Mouse (Mus musculus) C2C12 (cell line): ENCODE results near the gene Gpr35. TPM values are rescaled to one million over a fixed set of nuclear protein-coding genes. Genes with fewer than 3 reads are reported as not detected.

Source experiments
- H3K27me3 ChIP-seq: one replicate; pipeline ENCODE4 v1.6.1; 2011; ENCODE audit not compliant: control insufficient read depth, insufficient read depth, insufficient read length
- H3K36me3 ChIP-seq: one replicate; pipeline ENCODE4 v1.6.1; 2011; ENCODE audit not compliant: control insufficient read depth, insufficient read depth
- H3K4me3 ChIP-seq: one replicate; pipeline ENCODE4 v1.5.1; 2011; ENCODE audit warnings: mild to moderate bottlenecking, control low read depth; ENCODE audit not compliant: poor library complexity, insufficient read depth, severe bottlenecking
- H3K79me2 ChIP-seq: one replicate; pipeline ENCODE4 v1.6.1; 2011; ENCODE audit not compliant: control insufficient read depth, insufficient read depth
- H3K79me3 ChIP-seq: one replicate; pipeline ENCODE4 v1.6.1; 2011; ENCODE audit warnings: low read depth, control low read depth
- H3ac ChIP-seq: one replicate; pipeline ENCODE3; 2011; ENCODE audit warnings: low read depth; ENCODE audit not compliant: control insufficient read depth, insufficient read length
- CEBPB ChIP-seq: IDR thresholded peaks from one replicate; pipeline ENCODE4 v1.6.1; 2011; ENCODE audit warnings: low read depth, mild to moderate bottlenecking, control low read depth, moderate library complexity
- CTCF ChIP-seq: IDR thresholded peaks from one replicate; pipeline ENCODE4 v1.5.1; 2011; ENCODE audit not compliant: control insufficient read depth, insufficient read depth, insufficient read length
- FOSL1 ChIP-seq: IDR thresholded peaks from one replicate; pipeline ENCODE4 v1.8.0; 2011; ENCODE audit warnings: mild to moderate bottlenecking, low read length; ENCODE audit not compliant: poor library complexity, insufficient read depth, severe bottlenecking
- MAX ChIP-seq: IDR thresholded peaks from one replicate; pipeline ENCODE4 v1.6.1; 2011; ENCODE audit warnings: mild to moderate bottlenecking, control low read depth
- MYOD1 ChIP-seq: IDR thresholded peaks from one replicate; pipeline ENCODE4 v1.6.1; 2011; ENCODE audit warnings: low read depth; ENCODE audit not compliant: control insufficient read depth, insufficient read length
- MYOG ChIP-seq: IDR thresholded peaks from one replicate; pipeline ENCODE4 v1.6.1; 2011; ENCODE audit not compliant: control insufficient read depth, insufficient read length; ENCODE audit errors: extremely low read depth
- USF1 ChIP-seq: IDR thresholded peaks from one replicate; pipeline ENCODE4 v1.6.1; 2011; ENCODE audit warnings: low read depth, mild to moderate bottlenecking, control low read depth, moderate library complexity
- polyA plus RNA-seq: library from polyadenylated mRNA; unstranded; fragments of >200 nt; fragmentation: generic; extraction: Trizol; gene quantifications from one replicate; pipeline ENCODE4 v1.2.1, GENCODE M21; 2012; ENCODE audit warnings: missing spikeins

Gpr35 gene
- polyA plus RNA-seq, 1 experiment, result 0.13 TPM

- Histone ChIP-seq H3K79me2 (no peaks in the 10 kb centered on the region), H3K4me3 (no peak overlapping the region), H3ac (no peak overlapping the region), H3K79me3 (no peaks in the 10 kb centered on the region), H3K36me3 (no peaks in the 10 kb centered on the region), H3K27me3 (peaks cover 6% of the 10 kb centered on the region)
- TF ChIP-seq MAX, result no peak
- no peak for TF ChIP-seq FOSL1
- no peak for TF ChIP-seq CEBPB
- no peak for TF ChIP-seq CTCF
- TF ChIP-seq MYOD1, result no peak
- TF ChIP-seq MYOG, result no peak
- no peak for TF ChIP-seq USF1
These were observed 78.7 kb downstream of the Gpr35 start for GRCm38 (mm10) chr1:93029387-93029786.

- no peaks in the 10 kb centered on the region for H3K79me3 ChIP-seq
- H3K79me2 ChIP-seq, result no peaks in the 10 kb centered on the region
- no peaks in the 10 kb centered on the region for H3K36me3 ChIP-seq
- TF ChIP-seq MYOG (no peak), USF1 (no peak), CTCF (no peak), FOSL1 (no peak), MAX (no peak), CEBPB (no peak), MYOD1 (no peak)
- no peak overlapping the region for H3ac ChIP-seq
- H3K27me3 ChIP-seq, result peaks cover 5% of the 10 kb centered on the region
- no peak overlapping the region for H3K4me3 ChIP-seq
These were observed 79.4 kb downstream of the Gpr35 start for GRCm38 (mm10) chr1:93030060-93030459.

DNA sequence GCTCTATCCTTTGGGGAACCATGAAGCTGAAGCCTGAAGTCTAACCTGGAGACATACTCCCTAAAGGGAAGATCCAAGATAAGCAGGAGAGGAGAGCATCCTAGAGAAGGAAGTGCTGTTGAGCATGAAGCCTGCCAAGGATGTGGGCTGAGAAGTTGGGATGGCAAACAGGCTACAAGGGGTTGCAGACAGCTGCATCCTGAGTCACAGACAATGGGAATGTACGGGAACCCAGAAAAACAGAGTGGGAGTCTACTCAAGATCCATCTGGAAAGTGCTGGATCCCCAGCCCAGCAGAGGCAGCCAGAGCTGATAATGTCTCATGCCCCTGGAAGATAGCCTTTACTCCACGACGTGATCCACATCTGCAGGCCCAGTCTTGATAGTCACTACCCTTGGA lies 80.5 kb downstream of the Gpr35 start:
- no peak overlapping the region for H3ac ChIP-seq
- no peaks in the 10 kb centered on the region for H3K36me3 ChIP-seq
- TF ChIP-seq MAX (no peak), USF1 (no peak), FOSL1 (no peak), MYOD1 (no peak), CTCF (no peak), CEBPB (no peak), MYOG (no peak)
- H3K27me3 ChIP-seq, result peaks cover 5% of the 10 kb centered on the region
- no peaks in the 10 kb centered on the region for H3K79me3 ChIP-seq
- no peaks in the 10 kb centered on the region for H3K79me2 ChIP-seq
- H3K4me3 ChIP-seq, result no peak overlapping the region

GRCm38 (mm10) chr1:93033989-93034388 lies 83.3 kb downstream of the Gpr35 start:
- H3K79me3 ChIP-seq, result no peaks in the 10 kb centered on the region
- H3K27me3 ChIP-seq, result no peaks in the 10 kb centered on the region
- TF ChIP-seq CEBPB (no peak), FOSL1 (no peak), MYOD1 (no peak), CTCF (no peak)
- H3K36me3 ChIP-seq, result no peaks in the 10 kb centered on the region
- no peaks in the 10 kb centered on the region for H3K79me2 ChIP-seq
- no peak overlapping the region for H3ac ChIP-seq
- H3K4me3 ChIP-seq, result no peak overlapping the region

GRCm38 (mm10) chr1:93035981-93036380 lies 85.3 kb downstream of the Gpr35 start:
- no peaks in the 10 kb centered on the region for H3K36me3 ChIP-seq
- no peaks in the 10 kb centered on the region for H3K79me2 ChIP-seq
- H3K4me3 ChIP-seq, result no peak overlapping the region
- H3ac ChIP-seq, result no peak overlapping the region
- no peaks in the 10 kb centered on the region for H3K79me3 ChIP-seq
- H3K27me3 ChIP-seq, result no peaks in the 10 kb centered on the region
- TF ChIP-seq USF1, result no peak
- TF ChIP-seq MYOD1, result no peak
- TF ChIP-seq CEBPB, result no peak
- TF ChIP-seq MAX, result no peak
- TF ChIP-seq FOSL1, result no peak
- no peak for TF ChIP-seq MYOG
- TF ChIP-seq CTCF, result no peak

Other genes with a start within 250 kb of the Gpr35 start
- gene Gpc1, start 119.2 kb upstream of the Gpr35 start, polyA plus RNA-seq, result 380 TPM
- 0.57 TPM for gene Ankmy1, start 48.0 kb upstream of the Gpr35 start, polyA plus RNA-seq
- gene Dusp28, start 43.9 kb upstream of the Gpr35 start, polyA plus RNA-seq, result 9.3 TPM
- 29.9 TPM for gene Rnpepl1, start 40.1 kb upstream of the Gpr35 start, polyA plus RNA-seq
- 19.8 TPM for gene Capn10, start 16.5 kb upstream of the Gpr35 start, polyA plus RNA-seq
- not detected for gene Aqp12, start 55.5 kb downstream of the Gpr35 start, polyA plus RNA-seq
- 3.4 TPM for gene Kif1a, start 151.1 kb downstream of the Gpr35 start, polyA plus RNA-seq
- gene Agxt, start 184.4 kb downstream of the Gpr35 start, polyA plus RNA-seq, result not detected
- 0.09 TPM for gene 2310007B03Rik, start 210.1 kb downstream of the Gpr35 start, polyA plus RNA-seq
- 0.01 TPM for gene Crocc2, start 217.9 kb downstream of the Gpr35 start, polyA plus RNA-seq